Mouse (Mus musculus) E14TG2a.4 (cell line): ENCODE measurements at regions not wholly inside any gene's neighbourhood (a gene's known extent, or its start where the extent isn't known, plus 50 kb on each side); places are given as distances from the start of the nearest gene placed in this dataset.

Experiments
- H3K27me3 ChIP-seq: 2 replicates; pipeline ENCODE4 v1.6.1; 2014; ENCODE audit warnings: low read length, control low read depth; ENCODE audit not compliant: insufficient read depth
- H3K36me3 ChIP-seq: 2 replicates; pipeline ENCODE4 v1.6.1; 2014; ENCODE audit warnings: low read length, control low read depth; ENCODE audit not compliant: insufficient read depth
- H3K4me1 ChIP-seq: replicated peaks from 2 replicates; pipeline ENCODE4 v1.6.1; 2014; ENCODE audit warnings: low read depth, low read length, control low read depth
- H3K4me3 ChIP-seq: replicated peaks from 2 replicates; pipeline ENCODE4 v1.5.1; 2014; ENCODE audit warnings: mild to moderate bottlenecking, low read length
- H3K9me3 ChIP-seq: 2 replicates; pipeline ENCODE4 v1.6.1; 2014; ENCODE audit warnings: low read length, control low read depth
- CTCF ChIP-seq: conservative IDR thresholded peaks from 2 replicates; pipeline ENCODE4 v1.5.1; 2014; ENCODE audit warnings: low read length
- NANOG ChIP-seq: IDR thresholded peaks from 2 replicates; pipeline ENCODE4 v1.6.1; 2014; ENCODE audit warnings: borderline replicate concordance, low read length, mixed read lengths
- POU5F1 ChIP-seq: IDR thresholded peaks from 2 replicates; pipeline ENCODE4 v1.6.1; 2014; ENCODE audit warnings: low read length, borderline replicate concordance

- no peaks in the 10 kb centered on the region for H3K4me1 ChIP-seq
- H3K27me3 ChIP-seq, result no peaks in the 10 kb centered on the region
- no peak overlapping the region for H3K4me3 ChIP-seq
These were observed 191.8 kb downstream of the Atp23 start for GRCm38 (mm10) chr10:126709219-126709917.

GRCm38 (mm10) chr10:126708730-126709129 is 192.4 kb downstream of the Atp23 start:
- no peak for TF ChIP-seq CTCF
- TF ChIP-seq NANOG, result no peak
- no peak for TF ChIP-seq POU5F1
- Histone ChIP-seq H3K36me3 (no peaks in the 10 kb centered on the region), H3K4me1 (no peaks in the 10 kb centered on the region), H3K27me3 (no peaks in the 10 kb centered on the region), H3K9me3 (no peaks in the 10 kb centered on the region), H3K4me3 (no peak overlapping the region)

More at GRCm38 (mm10) chr10:126709219-126709917, 191.8 kb downstream of the Atp23 start:
- Histone ChIP-seq H3K36me3 (no peaks in the 10 kb centered on the region), H3K9me3 (no peaks in the 10 kb centered on the region)
- no peak for TF ChIP-seq NANOG
- no peak for TF ChIP-seq POU5F1
- no peak for TF ChIP-seq CTCF

GRCm38 (mm10) chr10:126708215-126708614 is 192.9 kb downstream of the Atp23 start:
- Histone ChIP-seq H3K4me3 (no peak overlapping the region), H3K27me3 (no peaks in the 10 kb centered on the region), H3K4me1 (no peaks in the 10 kb centered on the region), H3K9me3 (no peaks in the 10 kb centered on the region), H3K36me3 (no peaks in the 10 kb centered on the region)
- TF ChIP-seq POU5F1 (no peak), CTCF (no peak), NANOG (no peak)

- H3K9me3 ChIP-seq, result no peaks in the 10 kb centered on the region
- TF ChIP-seq CTCF (no peak), POU5F1 (no peak), NANOG (no peak)
- H3K4me3 ChIP-seq, result no peak overlapping the region
- no peaks in the 10 kb centered on the region for H3K4me1 ChIP-seq
- no peaks in the 10 kb centered on the region for H3K36me3 ChIP-seq
- H3K27me3 ChIP-seq, result no peaks in the 10 kb centered on the region
These were observed 204.1 kb downstream of the Atp23 start for GRCm38 (mm10) chr10:126697086-126697485.

DNA sequence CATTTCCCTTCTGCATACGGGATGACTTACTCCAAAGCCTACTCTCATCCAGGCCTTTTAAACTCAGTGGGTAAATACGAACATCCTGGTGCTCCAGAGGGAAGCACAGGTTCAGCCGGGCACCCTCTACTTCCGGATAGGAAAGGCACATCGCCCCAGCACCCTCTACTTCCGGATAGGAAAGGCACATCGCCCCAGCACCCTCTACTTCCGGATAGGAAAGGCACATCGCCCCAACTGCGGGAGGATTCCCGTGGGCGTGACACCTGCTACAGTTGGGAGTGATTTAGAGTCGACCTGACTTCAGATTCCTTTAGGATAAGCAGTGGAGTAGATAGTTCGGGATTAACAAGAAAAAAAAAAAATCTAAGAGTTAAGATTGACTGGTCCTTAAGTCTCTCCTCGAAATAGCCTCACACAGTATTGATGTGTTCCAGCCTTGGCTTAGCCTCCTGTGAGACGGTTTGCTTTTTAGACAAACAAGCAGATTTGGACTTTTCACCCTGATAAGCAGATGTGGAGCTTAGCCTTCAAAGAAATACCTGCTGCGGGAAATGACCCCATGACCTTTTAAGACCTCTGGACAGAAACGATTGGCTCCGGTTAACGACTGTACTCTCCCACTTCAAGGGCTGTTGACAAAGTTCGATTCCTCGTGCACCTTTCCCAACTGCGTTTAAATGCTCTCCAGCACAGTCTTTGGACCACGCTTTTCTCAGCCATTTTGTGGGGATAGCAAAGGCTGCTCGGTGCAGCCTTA is 210.1 kb downstream of the Atp23 start:
- no peak overlapping the region for H3K4me3 ChIP-seq
- TF ChIP-seq NANOG, result no peak

DNA sequence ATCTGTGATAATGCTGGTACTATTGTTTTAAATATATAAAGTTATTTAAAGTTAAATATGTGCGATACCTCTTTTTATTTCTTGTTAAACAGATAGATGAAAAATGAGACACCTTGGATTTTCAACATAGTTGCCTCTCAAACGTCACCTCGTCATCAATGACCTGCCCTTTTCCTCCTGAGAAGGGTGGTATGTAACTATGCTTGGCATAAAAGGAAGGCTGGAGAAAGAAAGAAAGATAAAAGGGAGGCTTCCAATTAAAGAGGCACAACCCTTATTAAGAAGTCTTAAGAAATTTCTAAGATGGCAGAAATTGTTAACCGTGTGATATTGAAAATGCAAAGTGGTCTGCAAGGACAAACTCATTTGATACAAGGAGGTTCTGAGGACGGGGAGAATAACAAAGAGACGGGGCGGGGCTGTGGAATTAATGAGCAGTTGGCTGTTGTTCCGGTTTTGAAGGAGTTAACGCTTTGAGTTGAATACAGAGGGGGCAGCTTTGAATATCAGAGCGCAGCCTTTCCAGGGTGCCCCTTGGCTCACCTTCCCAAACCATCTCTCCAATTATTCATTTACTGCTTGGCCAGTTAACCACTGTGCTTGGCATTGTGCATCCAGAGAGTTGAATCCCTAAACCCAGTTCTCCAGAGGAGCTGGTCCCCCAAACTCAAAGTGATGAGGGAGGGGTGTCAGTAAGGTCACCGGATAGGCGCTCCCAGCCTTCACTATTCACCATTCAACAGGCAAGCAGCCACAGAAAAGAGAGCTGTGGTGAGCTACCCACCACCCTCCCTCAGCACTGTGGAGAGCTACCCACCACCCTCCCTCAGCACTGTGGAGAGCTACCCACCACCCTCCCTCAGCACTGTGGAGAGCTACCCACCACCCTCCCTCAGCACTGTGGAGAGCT is 220.6 kb downstream of the Atp23 start:
- TF ChIP-seq POU5F1 (no peak), NANOG (no peak), CTCF (no peak)

More for the DNA sequence above, 210.1 kb downstream of the Atp23 start:
- no peaks in the 10 kb centered on the region for H3K9me3 ChIP-seq
- no peaks in the 10 kb centered on the region for H3K36me3 ChIP-seq
- peaks cover 9% of the 10 kb centered on the region; the same call in 1 of the 2 replicates for H3K4me1 ChIP-seq
- H3K27me3 ChIP-seq, result no peaks in the 10 kb centered on the region

GRCm38 (mm10) chr10:126679224-126680120 is 221.7 kb downstream of the Atp23 start:
- Histone ChIP-seq H3K36me3 (no peaks in the 10 kb centered on the region), H3K4me3 (no peak overlapping the region), H3K4me1 (peaks cover 14% of the 10 kb centered on the region), H3K9me3 (peaks cover 6% of the 10 kb centered on the region), H3K27me3 (no peaks in the 10 kb centered on the region)
- TF ChIP-seq NANOG (no peak), CTCF (peak; percentile 91)

More for the DNA sequence above, 220.6 kb downstream of the Atp23 start:
- Histone ChIP-seq H3K9me3 (peaks cover 6% of the 10 kb centered on the region), H3K4me3 (no peak overlapping the region), H3K36me3 (no peaks in the 10 kb centered on the region), H3K4me1 (peaks cover 14% of the 10 kb centered on the region), H3K27me3 (no peaks in the 10 kb centered on the region)
